Comparison of ENCODE assay signal across 7 mouse cellular contexts in the genomic region with DNA sequence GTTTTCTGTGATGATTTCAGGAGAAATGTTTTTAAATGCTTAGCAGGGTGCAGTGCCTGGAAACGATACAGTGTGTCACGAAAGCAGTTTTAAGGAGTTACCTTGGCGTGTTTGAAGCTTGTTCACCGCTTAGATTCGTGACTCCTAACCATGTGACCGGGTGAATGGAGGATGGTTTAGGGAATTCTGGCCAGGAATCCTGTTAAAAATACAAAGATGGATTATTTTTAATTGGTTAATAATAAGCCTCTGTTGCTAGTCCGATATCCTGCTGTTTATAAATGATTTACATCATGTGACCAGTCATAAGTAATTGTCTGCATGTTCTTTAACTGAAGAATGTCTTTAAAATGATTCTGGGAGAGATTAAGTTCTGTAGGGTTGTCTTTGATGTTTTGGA. TPM values are rescaled to one million over a fixed set of nuclear protein-coding genes. Genes with fewer than 3 reads are reported as not detected.
A peak's percentile ranks its signal among the peaks of the same experiment; 100 is the strongest.
DNase-seq lines count a peak whose midpoint lies in the region; ATAC-seq and TF ChIP-seq lines count a peak whose summit lies in the region.

No protein-coding gene starts in this region.

- TF ChIP-seq CTCF in spleen, adult 2 months (IDR thresholded peaks at IDR 0.05; ENCODE audit: extremely low read depth, insufficient read depth, insufficient read length, insufficient replicate concordance) = no peak
- no peak for TF ChIP-seq CTCF in embryonic fibroblast, embryonic 13.5 days (IDR thresholded peaks at IDR 0.05; ENCODE audit: borderline replicate concordance, insufficient read depth, low read length)
- TF ChIP-seq CTCF in small intestine, adult 2 months (IDR thresholded peaks at IDR 0.05; ENCODE audit: extremely low read depth, insufficient read length, insufficient replicate concordance, low read depth, low read length) = no peak

- no peaks in the 10 kb centered on the region for H3K36me3 ChIP-seq in spleen, adult 2 months (ENCODE audit: control insufficient read depth, insufficient read depth, low read length)
- peaks cover 1% of the 10 kb centered on the region; the same call in 1 of the 2 replicates for H3K36me3 ChIP-seq in limb, embryonic 13.5 days
- 0 out of 2 replicates have a peak, but pooled peaks cover 1% of the 10 kb centered on the region for H3K36me3 ChIP-seq in small intestine, adult 2 months (ENCODE audit: control insufficient read depth, insufficient read depth, low read length)

- peak overlapping the region; percentile 62 for H3K4me2 ChIP-seq in limb, embryonic 13.5 days (replicated peaks)

- no peak for TF ChIP-seq POLR2A in spleen, adult 2 months (IDR thresholded peaks at IDR 0.05; ENCODE audit: low read depth, low read length)
- peak; percentile 43 for TF ChIP-seq POLR2A in embryonic fibroblast, embryonic 13.5 days (IDR thresholded peaks at IDR 0.05; ENCODE audit: low read depth, low read length)
- TF ChIP-seq POLR2A in small intestine, adult 2 months (IDR thresholded peaks at IDR 0.05; ENCODE audit: low read depth, low read length) = no peak

- peak overlapping the region; percentile 54 for H3K4me3 ChIP-seq in spleen, adult 2 months (ENCODE audit: extremely low read depth, insufficient read depth, insufficient read length)
- peak overlapping the region; percentile 100 for H3K4me3 ChIP-seq in embryonic fibroblast, embryonic 13.5 days (ENCODE audit: insufficient read depth, low read length)
- H3K4me3 ChIP-seq in limb, embryonic 13.5 days = peak overlapping the region; percentile 90
- H3K4me3 ChIP-seq in small intestine, adult 2 months (ENCODE audit: low read depth, low read length) = peak overlapping the region; percentile 100; the same call in 1 of the 2 replicates

- no peak for DNase-seq in spleen, adult 2 months (ENCODE audit: low read depth in 1 of 2, low spot score in 2 of 2)
- no peak for DNase-seq in spleen, postnatal 4 days (ENCODE audit: low spot score in 2 of 2)
- DNase-seq in thymus, postnatal 14 days = no peak
- DNase-seq in layer of hippocampus, adult 9-11 months = no peak

- peak overlapping the region; percentile 99 for H3K9ac ChIP-seq in limb, embryonic 13.5 days

- H3K27ac ChIP-seq in spleen, adult 2 months (ENCODE audit: insufficient read depth, low read length) = no peak overlapping the region; the same call in 1 of the 2 replicates
- peak overlapping the region; percentile 86 for H3K27ac ChIP-seq in embryonic fibroblast, embryonic 13.5 days (ENCODE audit: insufficient read depth, low read length)
- H3K27ac ChIP-seq in limb, embryonic 13.5 days = 0 out of 2 replicates have a peak overlapping the region, but pooled peaks have one; percentile 96
- H3K27ac ChIP-seq in small intestine, adult 2 months (ENCODE audit: insufficient read depth, low read depth, low read length) = no peak overlapping the region

- peaks cover 4% of the 10 kb centered on the region for H3K4me1 ChIP-seq in spleen, adult 2 months (ENCODE audit: control insufficient read depth, insufficient read depth, insufficient read length)
- peaks cover 7% of the 10 kb centered on the region; the same call in 1 of the 2 replicates for H3K4me1 ChIP-seq in embryonic fibroblast, embryonic 13.5 days (ENCODE audit: control insufficient read depth, insufficient read depth, low read length)
- H3K4me1 ChIP-seq in limb, embryonic 13.5 days = peaks cover 24% of the 10 kb centered on the region
- H3K4me1 ChIP-seq in small intestine, adult 2 months (ENCODE audit: control insufficient read depth, insufficient read depth, insufficient read length, low read length) = peaks cover 2% of the 10 kb centered on the region

- no peak for ATAC-seq in limb, embryonic 13.5 days (ENCODE audit: low FRiP score, low read depth)

- no peaks in the 10 kb centered on the region for H3K9me3 ChIP-seq in limb, embryonic 13.5 days

- no peaks in the 10 kb centered on the region for H3K27me3 ChIP-seq in spleen, adult 2 months (ENCODE audit: control insufficient read depth, insufficient read depth, low read length)
- H3K27me3 ChIP-seq in limb, embryonic 13.5 days = no peaks in the 10 kb centered on the region
- no peaks in the 10 kb centered on the region for H3K27me3 ChIP-seq in small intestine, adult 2 months (ENCODE audit: control insufficient read depth, insufficient read depth, low read length)

- WGBS in spleen, adult 2 months = under 1% methylated on average over 7 of the region's 7 CpGs
- under 1% methylated on average over 7 of the region's 7 CpGs for WGBS in limb, embryonic 13.5 days
- under 1% methylated on average over 7 of the region's 7 CpGs for WGBS in small intestine, adult 2 months

RNA-seq across cellular contexts. Expression of a gene that starts 1.4 kb away (rescaled TPM):
- polyA plus RNA-seq in spleen, adult 2 months (2012; rRNA removed) = 46.2 and 53.6 TPM in 2 replicates
- polyA plus RNA-seq in embryonic fibroblast, embryonic 13.5 days (2011; ENCODE audit: insufficient read length, low read depth, missing spikeins) = 130 and 145 TPM in 2 replicates
- polyA plus RNA-seq in limb, embryonic 13.5 days (2015; fragmentation: Nextera tagmentation; extraction: Ambion mirVana) = 52.1 and 54.8 TPM in 2 replicates
- polyA plus RNA-seq in small intestine, adult 2 months (2012; rRNA removed) = 21.9 and 33.9 TPM in 2 replicates

Comparison
In these comparisons a context has a peak if more than half of its experiments do, and no peak if none do; other contexts are left out.
1. H3K27ac ChIP-seq: peak in embryonic fibroblast, embryonic 13.5 days (single experiment) and limb, embryonic 13.5 days (single experiment); none in spleen, adult 2 months (single experiment) and small intestine, adult 2 months (single experiment).
2. Peak in every context shown above with its lines, with median percentiles within 50 percentile points of each other: H3K4me3 ChIP-seq.